8 mouse cellular contexts compared by ENCODE assay signal in genomic region chr5:108485239-108485638, GRCm38 (mm10). TPM values are rescaled to one million over a fixed set of nuclear protein-coding genes. Genes with fewer than 3 reads are reported as not detected.
DNase-seq lines count a peak whose midpoint lies in the region; ATAC-seq and TF ChIP-seq lines count a peak whose summit lies in the region.

No protein-coding gene starts in this region.

- 91% methylated on average over 2 of the region's 2 CpGs for WGBS in kidney, postnatal 0 days
- 86% methylated on average over 2 of the region's 2 CpGs for WGBS in kidney, embryonic 14.5 days
- 97% methylated on average over 2 of the region's 2 CpGs for WGBS in neural tube, embryonic 11.5 days
- 92% methylated on average over 2 of the region's 2 CpGs for WGBS in forebrain, embryonic 16.5 days

- H3K36me3 ChIP-seq in kidney, postnatal 0 days (ENCODE audit: insufficient read depth, low read length) = peaks cover 33% of the 10 kb centered on the region
- peaks cover 67% of the 10 kb centered on the region for H3K36me3 ChIP-seq in kidney, embryonic 14.5 days (ENCODE audit: control insufficient read depth, insufficient read depth, low read length)
- H3K36me3 ChIP-seq in MEL (ENCODE audit: control insufficient read depth in 1 of 2, insufficient read depth in 2 of 2, low read length in 2 of 2) = peaks cover 0 to 26% of the 10 kb centered on the region in 2 experiments; a peak in 3 of 4 replicates
- H3K36me3 ChIP-seq in neural tube, embryonic 11.5 days (ENCODE audit: control insufficient read depth, insufficient read depth, low read length) = peaks cover 12% of the 10 kb centered on the region
- H3K36me3 ChIP-seq in forebrain, embryonic 16.5 days (ENCODE audit: control insufficient read depth, insufficient read depth) = peaks cover 33% of the 10 kb centered on the region

- H3K9ac ChIP-seq in kidney, postnatal 0 days (ENCODE audit: low read depth, low read length) = no peak overlapping the region
- H3K9ac ChIP-seq in kidney, embryonic 14.5 days (ENCODE audit: low read depth, low read length) = no peak overlapping the region
- H3K9ac ChIP-seq in MEL (ENCODE audit: control insufficient read depth, low read depth, low read length, poor library complexity, severe bottlenecking) = no peak overlapping the region
- H3K9ac ChIP-seq in neural tube, embryonic 11.5 days (ENCODE audit: low read length) = no peak overlapping the region
- H3K9ac ChIP-seq in forebrain, embryonic 16.5 days (replicated peaks; ENCODE audit: low read depth, low read length) = no peak overlapping the region

- no peaks in the 10 kb centered on the region for H3K27me3 ChIP-seq in kidney, postnatal 0 days (ENCODE audit: insufficient read depth, low read length)
- H3K27me3 ChIP-seq in kidney, embryonic 14.5 days (ENCODE audit: control insufficient read depth, insufficient read depth, low read length) = no peaks in the 10 kb centered on the region
- no peaks in the 10 kb centered on the region for H3K27me3 ChIP-seq in MEL (ENCODE audit: control insufficient read depth in 1 of 2, insufficient read depth in 2 of 2, low read length in 2 of 2)
- no peaks in the 10 kb centered on the region for H3K27me3 ChIP-seq in neural tube, embryonic 11.5 days (ENCODE audit: control insufficient read depth, insufficient read depth, low read length)
- no peaks in the 10 kb centered on the region for H3K27me3 ChIP-seq in forebrain, embryonic 16.5 days (replicated peaks; ENCODE audit: control insufficient read depth, insufficient read depth, low read length)

- peak; percentile 41 for DNase-seq in kidney, postnatal 0 days (ENCODE audit: low spot score)
- peak; percentile 81 for DNase-seq in MEL (ENCODE audit: low read depth, low spot score)
- peak; percentile 58 to 64 for DNase-seq in cerebellum, adult 18-20 months
- DNase-seq in kidney, postnatal 14 days = peak; percentile 20
- peak; percentile 29 for DNase-seq in neural tube, embryonic 11.5 days (ENCODE audit: low spot score)
- no peak for DNase-seq in testis, postnatal 10 days (ENCODE audit: low spot score)

- ATAC-seq in kidney, postnatal 0 days (replicated peaks; ENCODE audit: low FRiP score, low read depth) = no peak
- no peak for ATAC-seq in kidney, embryonic 14.5 days (ENCODE audit: low FRiP score, low TSS enrichment)
- ATAC-seq in neural tube, embryonic 11.5 days (ENCODE audit: insufficient read depth, low FRiP score, low TSS enrichment) = no peak
- ATAC-seq in forebrain, embryonic 16.5 days = no peak

- TF ChIP-seq CTCF in kidney, postnatal 0 days (IDR thresholded peaks at IDR 0.05; ENCODE audit: low read depth) = peak; percentile 71
- TF ChIP-seq CTCF in MEL (IDR thresholded peaks at IDR 0.05 in 2 of 3, conservative IDR thresholded peaks at IDR 0.05 in 1 of 3; ENCODE audit: control insufficient read depth in 1 of 3, insufficient read depth in 1 of 3, low read depth in 2 of 3, low read length in 3 of 3, poor library complexity in 1 of 3, severe bottlenecking in 1 of 3) = peak; percentile 71 to 89 (median 83)

- no peaks in the 10 kb centered on the region for H3K9me3 ChIP-seq in kidney, postnatal 0 days (replicated peaks; ENCODE audit: low read length)
- no peaks in the 10 kb centered on the region for H3K9me3 ChIP-seq in kidney, embryonic 14.5 days (ENCODE audit: control insufficient read depth, low read length)
- H3K9me3 ChIP-seq in MEL (replicated peaks; ENCODE audit: insufficient read depth, low read length) = no peaks in the 10 kb centered on the region
- H3K9me3 ChIP-seq in neural tube, embryonic 11.5 days (ENCODE audit: control insufficient read depth, low read length) = no peaks in the 10 kb centered on the region
- no peaks in the 10 kb centered on the region for H3K9me3 ChIP-seq in forebrain, embryonic 16.5 days (ENCODE audit: control insufficient read depth, low read length)

- TF ChIP-seq POLR2A in MEL (IDR thresholded peaks at IDR 0.05; ENCODE audit: control insufficient read depth in 1 of 2, insufficient read depth in 1 of 2, low read depth in 1 of 2, low read length in 2 of 2, poor library complexity in 1 of 2) = no peak

- H3K4me3 ChIP-seq in kidney, postnatal 0 days (replicated peaks; ENCODE audit: low read depth, low read length) = no peak overlapping the region
- H3K4me3 ChIP-seq in kidney, embryonic 14.5 days (ENCODE audit: low read length) = no peak overlapping the region
- H3K4me3 ChIP-seq in MEL (ENCODE audit: control insufficient read depth in 1 of 2, insufficient read depth in 1 of 2, low read depth in 2 of 2, low read length in 2 of 2) = no peak overlapping the region
- H3K4me3 ChIP-seq in neural tube, embryonic 11.5 days (ENCODE audit: low read depth, low read length) = no peak overlapping the region
- no peak overlapping the region for H3K4me3 ChIP-seq in forebrain, embryonic 16.5 days (replicated peaks; ENCODE audit: low read length)

- peak; percentile 68 for TF ChIP-seq RAD21 in MEL (IDR thresholded peaks at IDR 0.05; ENCODE audit: low read depth, low read length)

- H3K4me2 ChIP-seq in kidney, postnatal 0 days (ENCODE audit: low read length) = no peak overlapping the region
- no peak overlapping the region for H3K4me2 ChIP-seq in kidney, embryonic 14.5 days (replicated peaks; ENCODE audit: low read depth, low read length)
- H3K4me2 ChIP-seq in neural tube, embryonic 11.5 days (ENCODE audit: low read depth) = no peak overlapping the region
- H3K4me2 ChIP-seq in forebrain, embryonic 16.5 days (ENCODE audit: low read length) = no peak overlapping the region

- H3K27ac ChIP-seq in kidney, postnatal 0 days = no peak overlapping the region
- no peak overlapping the region for H3K27ac ChIP-seq in kidney, embryonic 14.5 days (ENCODE audit: low read depth, low read length)
- H3K27ac ChIP-seq in MEL (ENCODE audit: control insufficient read depth, low read depth, low read length) = no peak overlapping the region
- H3K27ac ChIP-seq in neural tube, embryonic 11.5 days (ENCODE audit: low read depth, low read length) = no peak overlapping the region
- H3K27ac ChIP-seq in forebrain, embryonic 16.5 days (ENCODE audit: low read length) = no peak overlapping the region

- TF ChIP-seq EP300 in MEL (IDR thresholded peaks at IDR 0.05; ENCODE audit: low read depth in 1 of 2, low read length in 2 of 2) = no peak

- no peaks in the 10 kb centered on the region for H3K79me2 ChIP-seq in MEL (ENCODE audit: control insufficient read depth, insufficient read depth, low read length, poor library complexity)

- H3K4me1 ChIP-seq in kidney, postnatal 0 days (replicated peaks; ENCODE audit: insufficient read depth, low read length) = no peaks in the 10 kb centered on the region
- no peaks in the 10 kb centered on the region for H3K4me1 ChIP-seq in kidney, embryonic 14.5 days (ENCODE audit: control insufficient read depth, insufficient read depth, low read length)
- no peaks in the 10 kb centered on the region; a peak in 1 of 4 replicates for H3K4me1 ChIP-seq in MEL (ENCODE audit: control insufficient read depth in 1 of 2, insufficient read depth in 2 of 2, low read length in 2 of 2)
- H3K4me1 ChIP-seq in neural tube, embryonic 11.5 days (ENCODE audit: control insufficient read depth, insufficient read depth, low read length) = no peaks in the 10 kb centered on the region
- H3K4me1 ChIP-seq in forebrain, embryonic 16.5 days (replicated peaks; ENCODE audit: control insufficient read depth, insufficient read depth, low read length) = no peaks in the 10 kb centered on the region

TF ChIP-seq in MEL, 35 proteins besides CTCF, POLR2A, EP300 and RAD21:
- TF ChIP-seq MAFK (IDR thresholded peaks at IDR 0.05; ENCODE audit: borderline replicate concordance, low read depth, low read length) = no peak
- peak; percentile 65 for TF ChIP-seq SMC3 (IDR thresholded peaks at IDR 0.05; ENCODE audit: low read depth, low read length)
- no peak for TF ChIP-seq SIN3A (IDR thresholded peaks at IDR 0.05; ENCODE audit: low read length)
- TF ChIP-seq ZC3H11A (IDR thresholded peaks at IDR 0.05; ENCODE audit: low read depth, low read length) = peak; percentile 22; the same call in 1 of the 2 replicates

RNA-seq across cellular contexts. Expression of gene Pcgf3, which starts 24.2 kb away (rescaled TPM):
- polyA plus RNA-seq in kidney, postnatal 0 days (2015; fragmentation: Nextera tagmentation; extraction: Ambion mirVana) = 12.4 and 12.5 TPM in 2 replicates
- 17.2 and 28.2 TPM in 2 replicates for polyA plus RNA-seq in kidney, embryonic 14.5 days (2014; fragmentation: Nextera tagmentation; extraction: Ambion mirVana)
- 7.3 and 7.4 TPM in 2 replicates for total RNA-seq in MEL (2012; rRNA removed)
- 10 to 100 TPM in 1 of 2 experiments, not detected in 1; 26.4 TPM for polyA plus RNA-seq in MEL (2012; ENCODE audit: insufficient read depth in 1 of 2, insufficient read length in 2 of 2, low read depth in 1 of 2, low replicate concordance in 2 of 2, missing spikeins in 1 of 2)
- 35.2 and 36.2 TPM in 2 replicates for polyA plus RNA-seq in neural tube, embryonic 11.5 days (2014; fragmentation: Nextera tagmentation; extraction: Ambion mirVana)
- polyA plus RNA-seq in forebrain, embryonic 16.5 days (2015; fragmentation: Nextera tagmentation; extraction: Ambion mirVana) = 35.6 and 40.1 TPM in 2 replicates

RNA-seq across cellular contexts. Expression of gene Mfsd7a, which starts 36.5 kb away (rescaled TPM):
- polyA plus RNA-seq in kidney, postnatal 0 days (2015; fragmentation: Nextera tagmentation; extraction: Ambion mirVana) = 0.34 and 0.56 TPM in 2 replicates
- 0.30 and 0.40 TPM in 2 replicates for polyA plus RNA-seq in kidney, embryonic 14.5 days (2014; fragmentation: Nextera tagmentation; extraction: Ambion mirVana)
- not detected in 2 replicates for total RNA-seq in MEL (2012; rRNA removed)
- not detected for polyA plus RNA-seq in MEL (2012; ENCODE audit: insufficient read depth in 1 of 2, insufficient read length in 2 of 2, low read depth in 1 of 2, low replicate concordance in 2 of 2, missing spikeins in 1 of 2)
- not detected in 2 replicates for polyA plus RNA-seq in neural tube, embryonic 11.5 days (2014; fragmentation: Nextera tagmentation; extraction: Ambion mirVana)
- polyA plus RNA-seq in forebrain, embryonic 16.5 days (2015; fragmentation: Nextera tagmentation; extraction: Ambion mirVana) = 0.08 TPM in 1 of 2 replicates, not detected in the other

RNA-seq across cellular contexts. Expression of gene Atp5k, which starts 51.0 kb away (rescaled TPM):
- 745 and 753 TPM in 2 replicates for polyA plus RNA-seq in kidney, postnatal 0 days (2015; fragmentation: Nextera tagmentation; extraction: Ambion mirVana)
- polyA plus RNA-seq in kidney, embryonic 14.5 days (2014; fragmentation: Nextera tagmentation; extraction: Ambion mirVana) = 398 and 564 TPM in 2 replicates
- 793 and 801 TPM in 2 replicates for total RNA-seq in MEL (2012; rRNA removed)
- polyA plus RNA-seq in MEL (2012; ENCODE audit: insufficient read depth in 1 of 2, insufficient read length in 2 of 2, low read depth in 1 of 2, low replicate concordance in 2 of 2, missing spikeins in 1 of 2) = 100 to 1,000 TPM in 1 of 2 experiments, not detected in 1; 329 TPM
- 386 and 414 TPM in 2 replicates for polyA plus RNA-seq in neural tube, embryonic 11.5 days (2014; fragmentation: Nextera tagmentation; extraction: Ambion mirVana)
- polyA plus RNA-seq in forebrain, embryonic 16.5 days (2015; fragmentation: Nextera tagmentation; extraction: Ambion mirVana) = 296 and 299 TPM in 2 replicates
